Mouse (Mus musculus): Measurements from ENCODE around the gene Osgin1.
A peak's percentile ranks its signal among the peaks of the same experiment; 100 is the strongest.

The Osgin1 gene

GRCm38 (mm10) chr8:119433582-119434174 is at the start of gene Osgin1:
Osgin1 (plus strand) TSS chr8:119434124.
- no peak for DNase-seq

- peak; percentile 91 for DNase-seq
These were observed 49.4 kb upstream of the Osgin1 start for GRCm38 (mm10) chr8:119384478-119384877.

GRCm38 (mm10) chr8:119385854-119386253 is 48.1 kb upstream of the Osgin1 start:
- no peak for DNase-seq

- DNase-seq, result no peak
These were observed 46.9 kb upstream of the Osgin1 start for GRCm38 (mm10) chr8:119386988-119387387.

GRCm38 (mm10) chr8:119394097-119394496 is 39.8 kb upstream of the Osgin1 start:
- peak; percentile 91 for DNase-seq

GRCm38 (mm10) chr8:119394524-119395026 is 39.3 kb upstream of the Osgin1 start, which contains the start of gene Mlycd:
Mlycd (plus strand) TSS chr8:119394878.
- DNase-seq, result peak; percentile 100

- DNase-seq, result peak; percentile 91
These were observed 38.6 kb upstream of the Osgin1 start for GRCm38 (mm10) chr8:119395072-119395950.

GRCm38 (mm10) chr8:119398558-119398957 is 35.4 kb upstream of the Osgin1 start:
- peak; percentile 89 for DNase-seq

GRCm38 (mm10) chr8:119399255-119399654 is 34.7 kb upstream of the Osgin1 start:
- DNase-seq, result peak; percentile 97

GRCm38 (mm10) chr8:119400122-119400671 is 33.7 kb upstream of the Osgin1 start:
- no peak for DNase-seq

GRCm38 (mm10) chr8:119400904-119401303 is 33.0 kb upstream of the Osgin1 start:
- no peak for DNase-seq

- DNase-seq, result no peak
These were observed 30.0 kb upstream of the Osgin1 start for GRCm38 (mm10) chr8:119403912-119404311.

- no peak for DNase-seq
These were observed 29.3 kb upstream of the Osgin1 start for GRCm38 (mm10) chr8:119404648-119405047.

- peak; percentile 86 for DNase-seq
These were observed 25.6 kb upstream of the Osgin1 start for GRCm38 (mm10) chr8:119408311-119408710.

- DNase-seq, result peak; percentile 89
These were observed 21.7 kb upstream of the Osgin1 start for GRCm38 (mm10) chr8:119412037-119412734.

GRCm38 (mm10) chr8:119412735-119413498 is 21.0 kb upstream of the Osgin1 start:
- peak; percentile 97 for DNase-seq

- peak; percentile 87 for DNase-seq
These were observed 20.3 kb upstream of the Osgin1 start for GRCm38 (mm10) chr8:119413605-119414004.

- DNase-seq, result no peak
These were observed 13.6 kb upstream of the Osgin1 start for GRCm38 (mm10) chr8:119420318-119420717.

- no peak for DNase-seq
These were observed 12.3 kb upstream of the Osgin1 start for GRCm38 (mm10) chr8:119421603-119422122.

GRCm38 (mm10) chr8:119422123-119422711 is 11.7 kb upstream of the Osgin1 start:
- peak; percentile 97 for DNase-seq

- peak; percentile 99 for DNase-seq
These were observed 10.2 kb upstream of the Osgin1 start for GRCm38 (mm10) chr8:119423631-119424141.

All from heart, adult 11 months (tissue).